Mouse (Mus musculus): ENCODE results near the gene Tpp2. TPM values are rescaled to one million over a fixed set of nuclear protein-coding genes. Genes with fewer than 3 reads are reported as not detected.

The Tpp2 gene
- polyA plus RNA-seq (2015; fragmentation: Nextera tagmentation; extraction: Ambion mirVana) = 30.3 and 40.1 TPM in 2 replicates

DNA sequence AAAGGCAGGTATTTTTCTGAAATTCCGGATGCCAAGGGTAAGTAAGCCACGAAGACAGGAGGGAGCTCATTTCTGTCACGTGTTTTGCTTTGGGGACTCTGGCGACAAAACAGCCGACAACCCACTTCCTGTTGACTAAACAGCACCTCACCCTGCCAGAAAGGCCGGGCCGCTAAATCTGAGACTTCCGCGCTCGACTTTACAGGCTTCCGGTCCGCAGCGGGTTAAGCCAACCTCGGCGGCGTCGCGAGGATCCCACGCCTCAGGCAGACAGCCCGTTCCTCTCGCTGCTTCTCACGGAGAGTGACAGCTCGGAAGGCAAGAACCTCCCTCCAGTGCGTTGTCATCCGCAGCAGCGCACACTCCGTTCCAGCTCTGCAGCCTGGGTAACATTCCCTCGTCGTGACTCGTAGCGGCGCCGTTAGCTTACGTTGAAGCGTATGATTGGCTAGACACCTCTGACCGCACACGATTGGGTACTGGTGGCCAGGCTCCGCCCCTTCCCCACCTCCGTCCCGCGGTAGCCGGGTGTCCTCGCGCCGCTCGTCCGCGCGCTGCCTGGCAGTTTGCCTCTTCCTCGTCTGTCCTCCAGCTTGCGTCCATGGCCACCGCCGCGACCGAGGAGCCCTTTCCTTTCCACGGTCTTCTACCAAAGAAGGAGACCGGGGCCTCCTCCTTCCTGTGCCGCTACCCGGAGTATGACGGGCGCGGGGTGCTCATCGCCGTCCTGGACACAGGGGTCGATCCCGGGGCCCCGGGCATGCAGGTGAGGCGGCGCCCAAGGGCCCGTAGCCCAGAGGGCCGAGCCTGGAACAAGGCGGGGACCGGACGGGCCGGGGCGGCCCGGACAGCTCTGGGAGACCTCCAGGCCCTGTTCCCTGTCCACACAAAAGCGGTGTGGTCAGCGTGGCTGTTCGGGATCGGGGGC, at the start of gene Tpp2:
Tpp2 (plus strand) TSS at position 160 of the 928 bp plus-strand sequence.

DNA sequence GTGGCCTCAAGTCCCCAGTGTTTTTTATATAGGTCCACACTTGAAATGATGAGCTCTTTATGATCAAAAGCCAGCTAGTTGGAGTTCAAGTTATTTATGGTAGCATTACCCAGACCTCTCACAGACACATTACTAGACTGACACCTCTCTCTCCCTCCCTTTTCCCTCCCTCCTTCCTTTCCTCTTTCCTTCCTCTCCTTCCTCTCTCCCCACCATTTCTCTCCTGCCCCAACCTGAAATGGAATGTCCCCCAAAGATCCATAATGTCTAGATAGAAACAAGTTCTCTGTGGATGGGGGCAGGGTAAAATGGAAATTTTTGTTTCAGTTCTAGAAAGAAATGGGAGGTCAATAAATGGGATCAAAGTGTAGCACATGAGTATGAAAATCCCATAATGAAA, 86.5 kb downstream of the Tpp2 start, which contains the start of gene Mettl21c:
Mettl21c (minus strand) TSS at position 101 of the 400 bp plus-strand sequence.

Small RNA genes within 50 kb of the gene (microRNA-seq; reads per million reads assigned to microRNA genes)
- not detected for gene Gm24180 (ENCODE audit: borderline replicate concordance, insufficient number of aligned reads)

Other genes with a start within 250 kb of the Tpp2 start
- 274 and 454 TPM in 2 replicates for gene 1500015O10Rik, start 203.0 kb upstream of the Tpp2 start, polyA plus RNA-seq (2015; fragmentation: Nextera tagmentation; extraction: Ambion mirVana)
- gene Uxs1, start 105.8 kb upstream of the Tpp2 start, polyA plus RNA-seq (2015; fragmentation: Nextera tagmentation; extraction: Ambion mirVana) = 29.7 and 43.1 TPM in 2 replicates
- gene Mettl21c, start 86.4 kb downstream of the Tpp2 start, polyA plus RNA-seq (2015; fragmentation: Nextera tagmentation; extraction: Ambion mirVana) = 0.66 and 1.3 TPM in 2 replicates
- gene Gm8251, start 128.3 kb downstream of the Tpp2 start, polyA plus RNA-seq (2015; fragmentation: Nextera tagmentation; extraction: Ambion mirVana) = 0.03 TPM in 1 of 2 replicates, not detected in the other
- 52.9 and 65.9 TPM in 2 replicates for gene Tex30, start 168.8 kb downstream of the Tpp2 start, polyA plus RNA-seq (2015; fragmentation: Nextera tagmentation; extraction: Ambion mirVana)
- 27.6 TPM in 2 replicates for gene Kdelc1, start 185.2 kb downstream of the Tpp2 start, polyA plus RNA-seq (2015; fragmentation: Nextera tagmentation; extraction: Ambion mirVana)
- gene Bivm, start 185.3 kb downstream of the Tpp2 start, polyA plus RNA-seq (2015; fragmentation: Nextera tagmentation; extraction: Ambion mirVana) = 13.0 and 15.6 TPM in 2 replicates
- gene Ercc5, start 214.1 kb downstream of the Tpp2 start, polyA plus RNA-seq (2015; fragmentation: Nextera tagmentation; extraction: Ambion mirVana) = 12.0 and 15.3 TPM in 2 replicates

Measured in adrenal gland, postnatal 0 days (tissue).